Mouse (Mus musculus) lung, adult 18-20 months (tissue): ENCODE measurements around the gene Cbx4.

ENCODE experiments used
- DNase-seq, 2 experiments: peaks; one replicate each; pipeline ENCODE4 v3.0.0; 2022; ENCODE audit warnings: mixed read lengths in 2 of 2

Gene Cbx4

GRCm38 (mm10) chr11:119084446-119085278 lies 1.4 kb downstream of the Cbx4 start:
- peak; percentile 26 to 41 for DNase-seq

- DNase-seq, result peak; percentile 80 to 88
Observed at GRCm38 (mm10) chr11:119083724-119084445, 2.1 kb downstream of the Cbx4 start.

GRCm38 (mm10) chr11:119082638-119083599 lies 3.1 kb downstream of the Cbx4 start:
- peak; percentile 70 to 80 for DNase-seq

GRCm38 (mm10) chr11:119081839-119082637 lies 4.0 kb downstream of the Cbx4 start:
- peak; percentile 65 to 71 for DNase-seq

- no peak for DNase-seq
Observed at GRCm38 (mm10) chr11:119081148-119081838, 4.7 kb downstream of the Cbx4 start.

GRCm38 (mm10) chr11:119080461-119081147 lies 5.4 kb downstream of the Cbx4 start:
- DNase-seq, result no peak

GRCm38 (mm10) chr11:119079445-119079837 lies 6.6 kb downstream of the Cbx4 start:
- no peak for DNase-seq

- peak; percentile 59 to 68 for DNase-seq
Observed at GRCm38 (mm10) chr11:119078691-119079444, 7.2 kb downstream of the Cbx4 start.

- no peak for DNase-seq
Observed at GRCm38 (mm10) chr11:119077755-119078154, 8.3 kb downstream of the Cbx4 start.

- no peak for DNase-seq
Observed at GRCm38 (mm10) chr11:119075805-119076204, 10.2 kb downstream of the Cbx4 start.

- no peak for DNase-seq
Observed at GRCm38 (mm10) chr11:119073876-119074433, 12.1 kb downstream of the Cbx4 start.

GRCm38 (mm10) chr11:119072986-119073385 lies 13.0 kb downstream of the Cbx4 start:
- no peak for DNase-seq

GRCm38 (mm10) chr11:119072239-119072638 lies 13.8 kb downstream of the Cbx4 start:
- no peak for DNase-seq

- DNase-seq, result no peak
Observed at GRCm38 (mm10) chr11:119066841-119067240, 19.2 kb downstream of the Cbx4 start.

GRCm38 (mm10) chr11:119059256-119059655 lies 26.8 kb downstream of the Cbx4 start:
- peak; percentile 48 to 64 for DNase-seq

GRCm38 (mm10) chr11:119058041-119058995 lies 27.7 kb downstream of the Cbx4 start:
- peak; percentile 90 to 93 for DNase-seq

GRCm38 (mm10) chr11:119057291-119057690 lies 28.7 kb downstream of the Cbx4 start:
- DNase-seq, result no peak
